Mouse (Mus musculus): ENCODE data around the gene Cyb5d2. TPM values are rescaled to one million over a fixed set of nuclear protein-coding genes. Genes with fewer than 3 reads are reported as not detected.
A peak's percentile ranks its signal among the peaks of the same experiment; 100 is the strongest.

Gene Cyb5d2
- polyA plus RNA-seq, 1 experiment from 2014 or later, result 2.5 TPM

DNA sequence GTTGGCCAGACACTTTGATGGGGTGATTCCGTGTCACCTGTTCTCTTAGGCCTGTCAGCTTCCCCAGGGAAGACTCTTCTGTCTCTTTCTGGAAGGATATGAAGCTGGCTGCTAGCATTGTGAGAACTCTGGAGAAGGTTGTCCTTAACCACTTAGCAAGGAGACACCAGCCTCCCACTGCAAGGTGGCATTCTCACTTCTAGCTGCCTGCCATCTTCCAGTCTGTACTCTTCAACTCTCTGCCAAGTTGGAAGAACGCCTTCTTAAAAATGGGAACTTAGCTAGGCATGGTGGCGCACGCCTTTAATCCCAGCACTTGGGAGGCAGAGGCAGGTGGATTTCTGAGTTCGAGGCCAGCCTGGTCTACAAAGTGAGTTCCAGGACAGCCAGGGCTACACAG lies 17.7 kb upstream of the Cyb5d2 start:
- WGBS, result 98% methylated on average over 5 of the region's 5 CpGs
- H3K9me3 ChIP-seq (ENCODE audit: control insufficient read depth, low read length), result no peaks in the 10 kb centered on the region
- H3K4me3 ChIP-seq (ENCODE audit: low read depth, low read length), result no peak overlapping the region
- no peaks in the 10 kb centered on the region for H3K27me3 ChIP-seq (replicated peaks; ENCODE audit: control insufficient read depth, insufficient read depth, low read length)
- H3K4me1 ChIP-seq (replicated peaks; ENCODE audit: control insufficient read depth, insufficient read depth, low read length), result no peaks in the 10 kb centered on the region
- DNase-seq (ENCODE audit: low spot score), result no peak
- H3K36me3 ChIP-seq (ENCODE audit: control insufficient read depth, insufficient read depth, low read length), result no peaks in the 10 kb centered on the region; the same call in 1 of the 2 replicates
- H3K4me2 ChIP-seq (ENCODE audit: low read length), result no peak overlapping the region
- ATAC-seq (replicated peaks; ENCODE audit: low FRiP score, low TSS enrichment, low read depth), result no peak
- no peak overlapping the region for H3K27ac ChIP-seq (ENCODE audit: low read depth)
- H3K9ac ChIP-seq (ENCODE audit: low read length), result no peak overlapping the region

DNA sequence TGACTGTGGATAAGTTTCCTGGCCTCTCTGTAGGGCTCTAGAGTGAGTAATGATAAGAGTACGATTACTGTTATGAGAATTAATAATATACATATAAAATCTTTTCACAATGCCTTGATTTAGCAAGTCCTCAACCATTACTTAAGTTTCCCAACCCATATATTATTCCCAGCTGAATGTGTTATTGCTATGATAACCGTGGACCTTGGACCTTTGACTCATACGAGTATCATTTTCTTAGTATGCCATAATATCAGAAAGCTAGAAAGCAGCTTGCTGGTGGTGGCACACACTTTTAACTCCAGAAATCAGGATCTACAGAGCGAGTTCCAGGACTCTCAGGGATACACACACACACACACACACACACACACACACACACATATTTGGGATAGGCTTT lies 12.1 kb upstream of the Cyb5d2 start:
- 69% methylated on average over 4 of the region's 4 CpGs for WGBS
- no peak overlapping the region for H3K27ac ChIP-seq (ENCODE audit: low read depth)
- no peaks in the 10 kb centered on the region for H3K4me1 ChIP-seq (replicated peaks; ENCODE audit: control insufficient read depth, insufficient read depth, low read length)
- no peak overlapping the region for H3K9ac ChIP-seq (ENCODE audit: low read length)
- H3K27me3 ChIP-seq (replicated peaks; ENCODE audit: control insufficient read depth, insufficient read depth, low read length), result no peaks in the 10 kb centered on the region
- no peak for DNase-seq (ENCODE audit: low spot score)
- ATAC-seq (replicated peaks; ENCODE audit: low FRiP score, low TSS enrichment, low read depth), result no peak
- H3K36me3 ChIP-seq (ENCODE audit: control insufficient read depth, insufficient read depth, low read length), result no peaks in the 10 kb centered on the region
- no peak overlapping the region for H3K4me3 ChIP-seq (ENCODE audit: low read depth, low read length)
- no peaks in the 10 kb centered on the region for H3K9me3 ChIP-seq (ENCODE audit: control insufficient read depth, low read length)
- H3K4me2 ChIP-seq (ENCODE audit: low read length), result no peak overlapping the region

DNA sequence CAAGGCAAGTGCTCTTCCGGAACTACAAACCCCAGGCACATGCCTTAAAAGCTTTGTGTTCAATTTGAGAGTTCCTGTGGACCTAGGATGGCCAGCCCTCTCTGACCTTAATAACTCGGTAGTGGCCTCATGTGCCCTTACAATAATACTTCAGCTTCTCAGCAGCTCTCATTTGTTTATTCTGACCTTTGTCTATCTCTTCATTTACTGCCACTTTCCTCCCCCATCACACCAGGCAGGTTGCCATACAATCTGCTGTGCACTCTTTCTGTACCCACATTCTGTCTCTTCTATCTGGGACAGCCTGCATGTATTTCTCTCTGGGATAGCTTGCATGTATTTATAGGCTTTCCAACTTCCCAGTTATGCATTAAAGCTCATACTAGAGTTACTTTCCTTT lies 10.6 kb upstream of the Cyb5d2 start:
- no peaks in the 10 kb centered on the region for H3K9me3 ChIP-seq (ENCODE audit: control insufficient read depth, low read length)
- H3K27me3 ChIP-seq (replicated peaks; ENCODE audit: control insufficient read depth, insufficient read depth, low read length), result no peaks in the 10 kb centered on the region
- DNase-seq (ENCODE audit: low spot score) (no peak), ATAC-seq (replicated peaks; ENCODE audit: low FRiP score, low TSS enrichment, low read depth) (no peak)
- H3K4me2 ChIP-seq (ENCODE audit: low read length), result no peak overlapping the region
- H3K36me3 ChIP-seq (ENCODE audit: control insufficient read depth, insufficient read depth, low read length), result no peaks in the 10 kb centered on the region
- H3K9ac ChIP-seq (ENCODE audit: low read length), result no peak overlapping the region
- no peak overlapping the region for H3K4me3 ChIP-seq (ENCODE audit: low read depth, low read length)
- H3K4me1 ChIP-seq (replicated peaks; ENCODE audit: control insufficient read depth, insufficient read depth, low read length), result no peaks in the 10 kb centered on the region
- WGBS, result 74% methylated on average over 2 of the region's 2 CpGs
- no peak overlapping the region for H3K27ac ChIP-seq (ENCODE audit: low read depth)

DNA sequence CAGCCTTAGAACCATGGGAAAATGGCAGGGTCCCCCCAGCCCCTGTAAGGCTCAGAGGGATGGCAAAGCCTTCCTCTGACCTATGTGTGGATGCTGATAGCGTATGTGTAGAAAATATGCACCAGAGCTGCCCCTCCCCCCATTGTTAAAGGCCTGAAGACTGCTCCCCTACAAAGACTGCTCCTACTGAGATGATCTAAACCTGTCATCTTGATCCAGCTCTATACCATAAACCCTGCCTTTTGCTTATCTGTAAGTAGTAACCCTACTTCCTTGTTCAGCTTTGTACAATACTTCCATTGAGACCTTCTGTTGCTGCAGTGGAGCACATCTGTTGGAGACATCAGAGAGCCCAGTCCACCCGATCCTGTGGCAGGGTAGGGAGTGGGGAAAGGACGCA lies 9.3 kb upstream of the Cyb5d2 start:
- H3K4me3 ChIP-seq (ENCODE audit: low read depth, low read length), result no peak overlapping the region
- H3K27ac ChIP-seq (ENCODE audit: low read depth), result no peak overlapping the region
- 94% methylated on average over 3 of the region's 3 CpGs for WGBS
- H3K4me2 ChIP-seq (ENCODE audit: low read length), result no peak overlapping the region
- H3K27me3 ChIP-seq (replicated peaks; ENCODE audit: control insufficient read depth, insufficient read depth, low read length), result no peaks in the 10 kb centered on the region
- ATAC-seq (replicated peaks; ENCODE audit: low FRiP score, low TSS enrichment, low read depth), result peak; percentile 23; the same call in 1 of the 2 replicates
- no peak overlapping the region for H3K9ac ChIP-seq (ENCODE audit: low read length)
- H3K4me1 ChIP-seq (replicated peaks; ENCODE audit: control insufficient read depth, insufficient read depth, low read length), result no peaks in the 10 kb centered on the region
- no peak for DNase-seq (ENCODE audit: low spot score)
- no peaks in the 10 kb centered on the region for H3K36me3 ChIP-seq (ENCODE audit: control insufficient read depth, insufficient read depth, low read length)
- no peaks in the 10 kb centered on the region for H3K9me3 ChIP-seq (ENCODE audit: control insufficient read depth, low read length)

DNA sequence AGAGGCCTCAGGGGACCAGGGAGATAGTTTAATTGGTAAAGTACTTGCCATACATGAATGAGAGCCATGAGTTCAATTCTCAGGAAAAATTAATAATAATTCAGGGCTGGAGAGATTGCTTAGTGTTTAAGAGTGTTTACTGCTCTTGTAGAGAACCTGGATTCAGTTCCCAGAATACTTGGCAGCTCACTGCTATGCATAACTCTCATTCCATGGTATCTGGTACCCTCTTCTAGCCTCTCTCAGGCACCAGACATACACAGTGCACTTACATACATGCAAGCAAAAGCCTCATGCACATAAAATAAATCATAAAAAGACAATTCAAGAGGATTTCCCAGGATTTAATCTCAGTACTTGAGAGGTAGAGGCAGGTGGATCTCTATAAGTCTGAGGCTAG lies 8.6 kb upstream of the Cyb5d2 start:
- Histone ChIP-seq H3K4me2 (ENCODE audit: low read length) (no peak overlapping the region), H3K9me3 (ENCODE audit: control insufficient read depth, low read length) (no peaks in the 10 kb centered on the region), H3K4me3 (ENCODE audit: low read depth, low read length) (no peak overlapping the region), H3K36me3 (ENCODE audit: control insufficient read depth, insufficient read depth, low read length) (no peaks in the 10 kb centered on the region), H3K9ac (ENCODE audit: low read length) (no peak overlapping the region), H3K27ac (ENCODE audit: low read depth) (no peak overlapping the region), H3K4me1 (replicated peaks; ENCODE audit: control insufficient read depth, insufficient read depth, low read length) (no peaks in the 10 kb centered on the region), H3K27me3 (replicated peaks; ENCODE audit: control insufficient read depth, insufficient read depth, low read length) (no peaks in the 10 kb centered on the region)
- ATAC-seq (replicated peaks; ENCODE audit: low FRiP score, low TSS enrichment, low read depth) (no peak), DNase-seq (ENCODE audit: low spot score) (no peak)

DNA sequence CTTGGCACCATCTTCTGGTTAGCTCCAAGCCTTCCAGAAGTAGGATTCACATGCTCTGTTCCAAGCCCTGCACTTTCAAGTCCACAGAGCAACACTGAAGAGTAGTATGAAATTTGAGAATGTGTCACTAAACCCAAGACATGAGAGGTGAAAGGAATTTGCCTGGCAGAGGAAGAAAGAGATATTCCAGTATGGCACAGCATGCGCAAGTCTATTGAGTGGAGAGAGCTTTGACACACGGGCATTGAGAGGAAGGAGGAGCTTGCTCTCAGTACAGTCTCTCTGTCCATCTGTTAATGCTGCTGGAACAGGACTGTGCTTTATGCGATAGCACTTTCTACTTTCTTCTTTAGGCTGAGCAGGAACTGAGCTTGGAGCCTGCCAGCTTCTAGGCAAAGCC lies 7.1 kb upstream of the Cyb5d2 start:
- H3K4me2 ChIP-seq (ENCODE audit: low read length), result no peak overlapping the region
- no peaks in the 10 kb centered on the region for H3K9me3 ChIP-seq (ENCODE audit: control insufficient read depth, low read length)
- no peak for ATAC-seq (replicated peaks; ENCODE audit: low FRiP score, low TSS enrichment, low read depth)
- no peak overlapping the region for H3K4me3 ChIP-seq (ENCODE audit: low read depth, low read length)
- H3K27me3 ChIP-seq (replicated peaks; ENCODE audit: control insufficient read depth, insufficient read depth, low read length), result no peaks in the 10 kb centered on the region
- H3K9ac ChIP-seq (ENCODE audit: low read length), result no peak overlapping the region
- H3K36me3 ChIP-seq (ENCODE audit: control insufficient read depth, insufficient read depth, low read length), result no peaks in the 10 kb centered on the region
- no peak for DNase-seq (ENCODE audit: low spot score)
- H3K4me1 ChIP-seq (replicated peaks; ENCODE audit: control insufficient read depth, insufficient read depth, low read length), result no peaks in the 10 kb centered on the region
- no peak overlapping the region for H3K27ac ChIP-seq (ENCODE audit: low read depth)
- WGBS, result 87% methylated on average over 3 of the region's 3 CpGs

DNA sequence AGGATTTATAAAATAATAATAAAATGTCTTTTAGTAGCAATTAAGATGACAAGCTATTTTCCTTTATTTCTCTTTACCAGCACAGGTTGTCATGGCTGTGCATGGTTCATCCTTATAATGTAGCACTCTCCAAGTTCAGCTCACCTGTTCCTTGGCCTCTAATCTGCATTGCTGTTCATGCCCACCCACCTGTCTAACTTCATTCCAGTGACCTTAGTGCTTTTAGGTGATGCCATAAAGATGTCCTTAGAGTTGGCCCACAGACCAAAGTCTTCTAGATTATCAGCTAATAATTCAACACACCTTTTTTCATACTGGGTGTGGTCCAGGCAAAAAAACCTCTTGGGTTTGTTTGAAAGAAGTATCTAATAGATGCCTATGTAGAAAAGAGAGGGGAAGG lies 5.2 kb upstream of the Cyb5d2 start:
- H3K27me3 ChIP-seq (replicated peaks; ENCODE audit: control insufficient read depth, insufficient read depth, low read length), result no peaks in the 10 kb centered on the region
- no peak overlapping the region for H3K4me2 ChIP-seq (ENCODE audit: low read length)
- ATAC-seq (replicated peaks; ENCODE audit: low FRiP score, low TSS enrichment, low read depth) (no peak), DNase-seq (ENCODE audit: low spot score) (no peak)
- no peak overlapping the region for H3K9ac ChIP-seq (ENCODE audit: low read length)
- H3K27ac ChIP-seq (ENCODE audit: low read depth), result no peak overlapping the region
- no peaks in the 10 kb centered on the region for H3K9me3 ChIP-seq (ENCODE audit: control insufficient read depth, low read length)
- H3K4me1 ChIP-seq (replicated peaks; ENCODE audit: control insufficient read depth, insufficient read depth, low read length), result no peaks in the 10 kb centered on the region; the same call in 1 of the 2 replicates
- H3K4me3 ChIP-seq (ENCODE audit: low read depth, low read length), result no peak overlapping the region
- H3K36me3 ChIP-seq (ENCODE audit: control insufficient read depth, insufficient read depth, low read length), result no peaks in the 10 kb centered on the region

DNA sequence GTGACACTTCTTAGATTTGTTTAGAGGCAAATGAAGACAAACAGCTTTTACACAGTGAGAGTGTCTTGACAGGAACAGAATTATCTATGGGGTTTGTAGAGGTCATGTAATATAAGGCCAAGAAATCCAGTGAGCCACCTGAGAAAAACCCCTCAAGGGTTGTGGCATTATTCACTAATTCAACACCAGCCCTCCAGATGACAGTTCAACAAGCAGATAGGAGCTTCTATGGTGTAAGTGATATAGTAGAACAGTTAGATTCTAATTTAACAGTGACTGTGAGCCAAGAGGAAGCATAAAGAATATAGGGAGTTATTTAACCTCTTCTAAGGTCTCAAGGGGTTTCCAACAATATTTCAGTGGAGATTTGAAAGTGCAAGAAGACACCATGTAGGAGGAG lies 2.2 kb upstream of the Cyb5d2 start:
- ATAC-seq (replicated peaks; ENCODE audit: low FRiP score, low TSS enrichment, low read depth) (no peak), DNase-seq (ENCODE audit: low spot score) (no peak)
- H3K4me2 ChIP-seq (ENCODE audit: low read length), result no peak overlapping the region
- H3K27ac ChIP-seq (ENCODE audit: low read depth), result no peak overlapping the region
- H3K9ac ChIP-seq (ENCODE audit: low read length), result no peak overlapping the region
- H3K27me3 ChIP-seq (replicated peaks; ENCODE audit: control insufficient read depth, insufficient read depth, low read length), result no peaks in the 10 kb centered on the region
- no peak overlapping the region for H3K4me3 ChIP-seq (ENCODE audit: low read depth, low read length)
- no peaks in the 10 kb centered on the region for H3K9me3 ChIP-seq (ENCODE audit: control insufficient read depth, low read length)
- H3K4me1 ChIP-seq (replicated peaks; ENCODE audit: control insufficient read depth, insufficient read depth, low read length), result no peaks in the 10 kb centered on the region; the same call in 1 of the 2 replicates
- H3K36me3 ChIP-seq (ENCODE audit: control insufficient read depth, insufficient read depth, low read length), result no peaks in the 10 kb centered on the region

DNA sequence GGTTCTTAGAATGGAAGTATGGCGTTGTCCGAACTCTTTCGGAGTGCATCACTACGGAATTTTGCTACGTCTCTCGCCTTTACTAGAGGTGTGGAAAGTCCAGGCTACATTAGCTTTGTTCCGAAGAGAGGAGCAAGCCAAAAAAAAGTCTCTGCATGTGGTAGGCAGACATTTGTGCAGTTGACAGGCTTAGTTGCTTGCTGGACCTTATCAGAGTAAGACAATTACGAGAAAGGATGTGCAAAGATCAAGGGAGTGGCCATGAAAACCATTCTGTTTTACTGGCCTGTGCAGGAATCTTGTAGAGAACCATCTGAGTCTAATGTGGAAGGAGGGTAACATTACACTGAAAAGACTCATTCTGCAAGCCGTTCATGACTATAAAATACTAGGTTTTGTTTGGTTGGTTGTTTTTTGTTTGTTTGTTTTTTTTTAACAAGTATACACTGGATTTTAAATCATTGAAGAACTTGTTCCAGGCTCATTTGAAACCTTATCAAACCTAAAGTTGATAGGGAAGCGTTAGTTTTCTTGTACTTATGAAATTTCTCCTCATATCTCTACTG lies 914 bp upstream of the Cyb5d2 start:
- no peak overlapping the region for H3K27ac ChIP-seq (ENCODE audit: low read depth)

More for the DNA sequence above, 914 bp upstream of the Cyb5d2 start:
- no peak for ATAC-seq (replicated peaks; ENCODE audit: low FRiP score, low TSS enrichment, low read depth)
- Histone ChIP-seq H3K4me2 (ENCODE audit: low read length) (peak overlapping the region; percentile 76), H3K4me3 (ENCODE audit: low read depth, low read length) (peak overlapping the region; percentile 75), H3K4me1 (replicated peaks; ENCODE audit: control insufficient read depth, insufficient read depth, low read length) (no peaks in the 10 kb centered on the region; the same call in 1 of the 2 replicates), H3K27me3 (replicated peaks; ENCODE audit: control insufficient read depth, insufficient read depth, low read length) (no peaks in the 10 kb centered on the region), H3K9ac (ENCODE audit: low read length) (peak overlapping the region; percentile 74), H3K9me3 (ENCODE audit: control insufficient read depth, low read length) (no peaks in the 10 kb centered on the region), H3K36me3 (ENCODE audit: control insufficient read depth, insufficient read depth, low read length) (no peaks in the 10 kb centered on the region)
- DNase-seq (ENCODE audit: low spot score), result peak; percentile 53
- 16% methylated on average over 10 of the region's 10 CpGs for WGBS
